Mouse (Mus musculus) regulatory T cell (primary cell): ENCODE measurements around the gene Klk1b9.
"Not testable (repeated sequence)": the region's sequence is repeated elsewhere in the genome, so short reads cannot be mapped to it uniquely, and the experiment has no call there.

ENCODE experiments used
- in situ Hi-C: fragments of 300-600 bp; cut with MboI, MseI; formaldehyde crosslinking; loops from one replicate; pipeline ENCODE4 v1.15.1; 2025; ENCODE audit warnings: high pct_unique_total_duplicates

Klk1b9 gene

DNA sequence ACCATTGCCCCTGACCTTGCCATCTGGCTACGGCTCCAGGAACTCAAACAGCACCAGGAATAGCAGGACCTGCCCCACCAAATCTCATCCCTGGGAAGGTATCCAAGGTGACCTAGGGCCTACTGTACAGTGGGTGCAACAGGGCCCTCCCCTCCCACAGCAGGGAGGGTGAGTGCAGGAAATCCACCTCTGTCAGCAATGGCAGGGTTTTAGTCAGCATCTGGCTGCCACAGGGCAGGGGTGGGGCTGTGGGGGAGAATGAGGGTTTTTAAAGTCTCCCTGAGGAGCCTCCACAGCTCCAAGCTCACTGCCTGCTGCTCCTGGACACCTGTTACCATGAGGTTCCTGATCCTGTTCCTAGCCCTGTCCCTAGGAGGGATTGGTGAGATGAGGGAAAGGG is at the start of gene Klk1b9:
TSS of gene Klk1b9 (plus strand) at position 301 of the 400 bp plus-strand sequence.
- in situ Hi-C loops, result not testable (repeated sequence)

DNA sequence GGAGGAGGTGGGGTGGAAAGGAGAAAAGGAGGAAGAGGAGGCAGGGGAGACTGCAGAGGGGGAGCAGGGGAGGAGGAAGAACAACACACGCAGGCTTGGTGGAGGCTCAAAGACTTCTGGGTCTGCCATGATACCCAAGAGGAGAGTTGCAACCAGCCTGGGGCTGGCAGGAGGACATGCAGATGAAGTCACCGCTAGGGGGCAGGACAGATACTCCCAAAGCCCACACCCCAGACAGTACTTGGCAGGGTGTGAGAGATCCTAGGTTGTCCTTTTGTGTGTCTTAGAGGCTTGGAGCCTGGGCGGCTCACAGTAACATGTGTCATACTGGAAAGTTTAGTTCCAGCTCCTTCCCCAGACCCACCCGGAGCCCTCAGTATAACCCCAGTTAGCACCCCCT is 47.3 kb upstream of the Klk1b9 start:
- in situ Hi-C loops, result no loop called here

DNA sequence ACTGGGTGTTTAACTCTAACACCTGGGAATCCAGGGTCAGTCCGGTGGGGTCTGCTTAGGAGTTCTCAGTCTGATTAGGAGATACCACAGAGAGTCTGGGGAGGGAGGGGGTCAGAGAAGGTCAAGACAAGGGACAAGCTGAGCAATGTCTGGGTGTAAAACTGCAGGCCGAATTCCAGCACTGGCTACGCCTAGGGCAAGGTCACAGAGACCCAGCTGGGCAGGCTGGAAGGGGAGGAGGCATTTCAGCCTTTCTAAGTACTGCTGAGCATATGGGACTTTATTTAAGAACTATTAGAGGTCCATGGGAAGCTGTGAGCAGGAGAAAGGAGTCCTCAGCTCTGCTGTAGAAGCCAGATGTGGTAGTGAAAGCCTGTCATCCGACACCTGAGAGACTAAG is 43.5 kb upstream of the Klk1b9 start:
- in situ Hi-C loops, result loop anchor here (5.0 kb wide), 1 partner anchor 75 kb away; no protein-coding TSS in a partner anchor

DNA sequence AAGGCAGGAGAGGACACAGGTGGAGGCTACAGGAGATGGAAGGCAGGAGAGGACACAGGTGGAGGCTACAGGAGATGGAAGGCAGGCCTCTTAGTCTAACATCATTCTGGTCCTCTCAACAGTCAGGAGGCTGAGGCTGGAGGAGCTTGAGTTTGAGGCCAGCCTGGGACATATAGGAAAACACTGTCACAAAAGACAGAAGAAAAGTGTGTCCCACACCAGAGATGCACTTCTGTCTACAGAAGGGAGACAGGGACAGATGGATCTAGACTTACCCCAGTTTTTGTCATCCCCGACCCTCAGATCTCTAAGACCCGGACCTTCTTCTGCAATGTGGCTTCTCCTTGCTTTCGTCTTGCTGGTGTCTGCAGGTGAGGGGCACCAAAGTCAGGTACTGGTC is 42.4 kb upstream of the Klk1b9 start, which contains the start of gene Klk15:
TSS of gene Klk15 (plus strand) at position 301 of the 400 bp plus-strand sequence.
- in situ Hi-C loops, result loop anchor here (5.0 kb wide), 1 partner anchor 74 kb away; no protein-coding TSS in a partner anchor

DNA sequence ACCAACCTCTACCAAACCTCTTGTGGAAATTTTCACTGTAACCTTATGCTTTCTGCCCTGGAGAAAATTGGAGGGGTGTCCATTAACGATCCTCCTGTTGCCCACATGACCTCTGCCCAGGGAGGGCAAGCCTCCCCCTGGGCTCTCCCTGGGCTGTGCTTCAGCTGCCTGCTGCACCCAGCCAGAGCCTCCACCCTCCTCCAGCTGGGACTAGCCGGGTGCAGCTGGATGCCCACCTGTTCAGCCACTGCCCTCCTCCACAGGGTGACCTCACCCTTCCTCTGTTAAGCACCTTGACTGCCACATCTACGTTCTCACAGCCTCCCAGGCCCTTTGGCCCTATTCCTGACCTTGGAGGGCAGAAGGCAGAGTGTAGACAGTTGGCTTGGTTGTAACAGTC is 41.1 kb upstream of the Klk1b9 start:
- in situ Hi-C loops, result loop anchor here (5.0 kb wide), 1 partner anchor 73 kb away; no protein-coding TSS in a partner anchor

DNA sequence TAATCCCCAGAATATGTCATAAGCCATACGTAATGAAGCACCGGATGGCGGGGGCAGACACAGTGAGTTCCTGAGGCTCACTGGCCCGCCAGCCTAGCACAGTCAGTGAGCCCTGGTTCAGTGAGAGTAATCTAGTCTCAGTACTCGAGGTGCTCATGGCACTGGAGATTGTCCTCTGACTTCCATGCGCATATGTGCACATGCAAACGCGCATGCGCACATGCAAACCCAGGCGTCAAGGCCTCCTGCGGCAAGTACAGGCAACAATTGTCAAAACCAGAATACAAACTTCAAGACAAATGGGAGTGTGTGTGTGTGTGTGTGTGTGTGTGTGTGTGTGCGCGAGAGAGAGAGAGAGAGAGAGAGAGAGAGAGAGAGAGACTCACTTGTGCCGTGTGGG is 39.3 kb upstream of the Klk1b9 start:
- in situ Hi-C loops, result no loop called here

DNA sequence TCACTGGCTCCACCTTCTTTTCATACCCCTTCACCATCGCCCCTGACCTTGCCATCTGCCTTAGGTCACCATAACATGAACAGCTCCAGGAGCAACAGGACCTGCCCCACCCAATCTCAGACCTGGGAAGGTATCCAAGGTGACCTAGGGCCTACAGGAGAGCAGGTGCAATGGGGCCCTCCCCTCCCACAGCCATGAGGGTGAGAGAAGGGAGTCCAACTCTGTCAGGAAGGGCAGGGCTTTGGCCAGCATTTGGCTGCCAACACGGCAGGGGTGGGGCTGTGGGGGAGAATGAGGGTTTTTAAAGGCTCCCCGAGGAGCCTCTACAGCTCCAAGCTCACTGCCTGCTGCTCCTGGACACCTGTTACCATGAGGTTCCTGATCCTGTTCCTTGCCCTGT is 33.6 kb upstream of the Klk1b9 start:
- in situ Hi-C loops, result not testable (repeated sequence)

DNA sequence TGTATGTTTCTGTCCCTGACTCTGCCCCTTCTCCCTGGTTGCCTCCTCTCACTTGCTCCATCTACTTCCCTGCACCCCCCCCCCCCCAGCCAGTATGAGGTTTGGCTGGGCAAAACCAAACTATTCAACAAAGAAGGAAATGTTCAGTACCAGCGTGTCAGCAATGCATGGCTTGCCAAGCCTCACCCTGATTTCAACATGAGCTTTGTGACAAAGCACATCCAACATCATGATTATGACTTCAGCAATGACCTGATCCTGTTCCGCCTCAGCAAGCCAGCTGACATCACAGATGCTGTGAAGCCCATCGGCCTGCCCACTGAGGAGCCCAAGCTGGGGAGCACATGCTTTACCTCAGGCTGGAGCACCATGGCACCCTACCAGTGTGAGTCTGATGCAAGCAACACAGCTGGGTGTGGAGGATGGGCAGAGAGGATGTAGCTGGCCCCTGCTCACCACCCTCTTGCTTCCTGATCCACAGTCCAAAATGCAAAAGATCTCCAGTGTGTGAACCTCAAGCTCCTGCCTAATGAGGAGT is 31.1 kb upstream of the Klk1b9 start:
- in situ Hi-C loops, result no loop called here

DNA sequence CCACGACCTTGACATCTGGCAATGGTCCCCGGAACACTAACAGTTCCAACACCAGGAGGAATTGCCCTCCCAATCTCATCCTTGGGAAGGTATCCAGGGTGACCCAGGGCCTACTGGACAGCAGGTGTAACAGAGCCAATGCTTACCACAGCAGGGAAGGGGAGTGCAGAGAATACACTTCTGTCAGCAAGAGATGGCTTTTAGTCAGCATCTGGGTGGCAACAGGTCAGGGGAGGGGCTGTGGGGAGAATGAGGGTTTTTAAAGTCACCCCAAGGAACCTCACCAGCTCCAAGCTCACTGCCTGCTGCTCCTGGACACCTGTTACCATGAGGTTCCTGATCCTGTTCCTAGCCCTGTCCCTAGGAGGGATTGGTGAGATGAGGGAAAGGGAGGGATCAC is 25.5 kb upstream of the Klk1b9 start, which contains the start of gene Klk1b8:
TSS of gene Klk1b8 (plus strand) at position 301 of the 400 bp plus-strand sequence.
- in situ Hi-C loops, result no loop called here

DNA sequence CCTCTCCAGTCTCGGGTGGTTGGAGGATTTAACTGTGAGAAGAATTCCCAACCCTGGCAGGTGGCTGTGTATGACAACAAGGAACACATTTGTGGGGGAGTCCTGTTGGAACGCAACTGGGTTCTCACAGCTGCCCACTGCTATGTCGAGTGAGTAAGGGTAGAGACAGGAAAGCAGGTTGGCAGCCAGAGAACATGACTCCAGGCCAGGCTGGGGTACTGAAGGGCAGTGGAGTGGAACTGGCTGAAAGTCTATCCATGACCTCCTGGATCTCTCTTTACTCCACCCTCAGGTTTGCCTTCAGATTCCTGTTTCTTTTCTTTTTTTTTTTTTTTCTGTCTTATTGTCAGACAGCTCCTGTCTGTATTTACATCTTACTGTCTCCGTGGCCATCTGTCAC is 23.2 kb upstream of the Klk1b9 start:
- in situ Hi-C loops, result no loop called here

DNA sequence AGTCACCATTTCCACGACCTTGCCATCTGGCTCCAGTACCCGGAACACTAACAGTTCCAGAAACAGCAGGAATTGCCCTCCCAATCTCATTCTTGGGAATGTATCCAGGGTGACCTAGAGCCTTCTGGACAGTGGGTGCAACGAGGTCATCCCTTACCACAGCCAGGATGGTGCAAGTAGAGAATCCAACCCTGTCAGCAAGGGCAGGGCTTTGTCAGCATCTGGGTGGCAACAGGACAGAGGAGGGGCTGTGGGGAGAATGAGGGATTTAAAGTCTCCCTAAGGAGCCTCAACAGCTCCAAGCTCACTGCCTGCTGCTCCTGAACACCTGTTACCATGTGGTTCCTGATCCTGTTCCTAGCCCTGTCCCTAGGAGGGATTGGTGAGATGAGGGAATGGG is 9.4 kb upstream of the Klk1b9 start, which contains the start of gene Klk1b1:
TSS of gene Klk1b1 (plus strand) at position 301 of the 400 bp plus-strand sequence.
- in situ Hi-C loops, result no loop called here

DNA sequence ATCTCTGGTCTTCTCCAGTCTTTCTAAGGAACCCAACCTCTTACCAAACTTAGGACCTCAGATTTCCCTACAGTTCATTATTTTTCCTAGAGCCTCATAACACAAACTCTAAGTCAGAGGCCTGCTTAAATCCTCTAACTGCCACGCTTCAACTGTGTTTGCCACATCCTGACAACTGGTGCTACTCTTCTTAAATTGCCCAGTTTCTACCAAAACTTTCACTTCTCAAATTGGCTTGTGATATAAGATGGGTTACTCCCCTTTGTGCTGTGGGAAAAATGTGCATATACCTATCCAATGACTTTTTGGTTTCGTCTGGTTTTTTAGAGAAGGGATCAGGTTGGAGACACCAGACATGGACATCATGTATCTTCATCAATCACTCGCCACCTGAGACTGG is 8.8 kb upstream of the Klk1b9 start:
- in situ Hi-C loops, result no loop called here

DNA sequence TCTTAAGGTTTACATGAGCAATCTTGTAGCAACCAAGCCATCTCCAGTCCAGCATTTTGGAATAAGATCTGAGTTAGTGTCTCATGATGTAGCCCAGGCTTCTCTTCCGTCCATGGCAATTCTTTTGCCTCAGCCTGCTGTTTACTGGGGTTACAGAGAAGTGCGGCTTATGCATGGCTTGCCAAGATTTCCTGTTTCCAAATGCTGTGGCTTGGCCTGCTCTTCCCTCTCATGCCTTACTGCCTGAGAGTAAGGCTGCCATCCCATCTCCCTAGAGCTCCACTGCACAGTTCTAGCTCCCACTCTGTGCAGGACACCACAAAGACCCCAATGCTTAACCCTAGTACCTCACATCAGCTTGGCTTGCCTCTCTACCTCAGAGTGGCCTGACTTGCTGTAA is 8.2 kb upstream of the Klk1b9 start:
- in situ Hi-C loops, result no loop called here

DNA sequence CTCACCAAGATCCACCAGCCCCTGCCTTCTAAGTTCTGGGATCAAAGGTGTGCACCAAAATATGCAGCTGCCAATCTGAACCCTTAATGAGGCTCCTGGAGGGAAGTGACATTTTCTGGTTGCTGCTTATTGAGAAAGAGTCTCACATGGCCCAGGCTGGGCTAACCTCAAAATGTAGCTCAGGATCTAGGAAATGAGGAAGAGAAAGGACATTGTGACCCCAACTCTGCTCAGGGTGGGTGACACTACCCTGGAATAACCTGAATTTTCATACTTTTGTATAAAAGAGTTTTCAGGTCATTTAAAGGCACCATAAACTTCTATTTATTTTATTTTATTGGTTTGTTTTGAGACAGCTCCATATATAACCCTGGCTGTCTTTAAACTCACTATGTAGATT is 9.8 kb downstream of the Klk1b9 start:
- in situ Hi-C loops, result no loop called here

DNA sequence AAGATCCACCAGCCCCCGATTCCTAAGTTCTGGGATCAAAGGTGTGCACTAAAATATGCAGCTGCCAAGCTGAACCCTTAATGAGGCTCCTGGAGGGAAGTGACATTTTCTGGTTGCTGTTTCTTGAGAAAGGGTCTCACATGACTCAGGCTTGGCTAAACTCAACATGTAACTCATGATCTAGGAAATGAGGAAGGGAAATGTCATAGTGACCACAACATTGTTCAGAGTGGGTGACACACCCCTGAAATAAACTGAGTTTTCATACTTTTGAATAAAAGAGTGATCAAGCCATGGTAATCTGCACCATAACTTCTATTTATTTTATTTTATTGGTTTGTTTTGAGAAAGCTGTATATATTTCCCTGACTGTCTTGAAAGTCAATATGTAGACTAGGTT is 19.0 kb downstream of the Klk1b9 start:
- in situ Hi-C loops, result not testable (repeated sequence)

DNA sequence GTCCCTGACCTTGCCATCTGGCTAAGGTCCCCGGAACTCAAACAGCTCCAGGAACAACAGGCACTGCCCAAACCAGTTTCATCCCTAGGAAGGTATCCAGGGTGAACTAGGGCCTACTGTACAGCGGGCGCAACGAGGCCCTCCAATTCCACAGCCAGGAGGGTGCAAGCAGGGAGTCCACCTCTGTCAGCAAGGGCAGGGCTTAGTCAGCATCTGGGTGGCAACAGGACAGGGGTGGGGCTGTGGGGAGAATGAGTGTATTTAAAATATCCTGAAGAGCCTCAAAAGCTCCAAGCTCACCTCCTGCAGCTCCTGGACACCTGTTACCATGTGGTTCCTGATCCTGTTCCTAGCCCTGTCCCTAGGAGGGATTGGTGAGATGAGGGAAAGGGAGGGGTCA is 19.7 kb downstream of the Klk1b9 start, which contains the start of gene Klk1b11:
TSS of gene Klk1b11 (plus strand) at position 301 of the 400 bp plus-strand sequence.
- in situ Hi-C loops, result not testable (repeated sequence)

DNA sequence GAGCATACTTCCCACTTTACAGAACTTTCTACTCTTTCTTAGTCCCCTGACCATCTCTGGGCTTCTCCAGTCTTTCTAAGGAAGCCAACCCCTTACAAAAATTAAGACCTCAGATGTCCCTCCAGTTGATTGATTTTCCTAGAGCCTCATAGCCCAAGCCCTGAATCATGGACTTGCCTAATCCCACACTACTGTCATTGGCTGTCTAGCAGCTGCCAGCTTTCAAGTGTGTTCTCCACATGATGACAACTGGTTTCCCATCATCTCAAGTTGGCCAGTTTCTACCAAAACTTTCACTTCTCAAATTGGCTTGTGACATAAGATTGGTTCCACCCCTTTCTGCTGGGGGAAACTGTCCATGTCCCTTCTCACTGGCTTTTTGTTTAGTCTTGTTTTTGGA is 29.0 kb downstream of the Klk1b9 start:
- in situ Hi-C loops, result loop anchor here (5.0 kb wide), 1 partner anchor 73 kb away; the partner anchor contains the start of gene Klk15

DNA sequence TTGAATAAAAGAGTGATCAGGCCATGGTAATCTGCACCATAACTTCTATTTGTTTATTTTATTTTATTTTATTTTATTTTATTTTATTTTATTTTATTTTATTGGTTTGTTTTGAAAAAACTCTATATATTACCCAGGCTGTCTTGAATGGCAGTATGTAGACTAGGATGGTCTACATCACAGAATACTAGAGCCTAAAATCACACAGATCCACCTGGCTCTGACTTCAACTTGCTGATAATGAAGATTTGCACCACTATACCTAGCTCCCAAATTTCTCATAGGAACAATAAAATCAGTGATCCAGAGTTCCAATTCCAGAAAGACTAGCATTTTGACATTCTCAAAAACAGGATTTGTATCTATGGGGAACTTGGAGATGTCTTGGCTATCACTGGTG is 36.0 kb downstream of the Klk1b9 start, which contains the start of gene Klk1b26:
TSS of gene Klk1b26 (plus strand) at position 301 of the 400 bp plus-strand sequence.
- in situ Hi-C loops, result not testable (repeated sequence)

DNA sequence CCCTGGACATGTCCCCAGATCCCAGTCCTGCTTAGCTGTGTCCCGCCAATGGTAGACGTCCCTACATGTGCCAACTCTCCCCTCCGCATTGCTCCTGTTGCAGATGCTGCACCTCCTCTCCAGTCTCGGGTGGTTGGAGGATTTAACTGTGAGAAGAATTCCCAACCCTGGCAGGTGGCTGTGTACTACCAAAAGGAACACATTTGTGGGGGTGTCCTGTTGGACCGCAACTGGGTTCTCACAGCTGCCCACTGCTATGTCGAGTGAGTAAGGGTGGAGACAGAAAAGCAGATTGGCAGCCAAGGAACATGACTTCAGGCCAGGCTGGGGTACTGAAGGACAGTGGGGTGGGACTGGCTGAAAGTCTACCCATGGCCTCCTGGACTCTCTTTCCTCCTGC is 38.8 kb downstream of the Klk1b9 start:
- in situ Hi-C loops, result not testable (repeated sequence)

DNA sequence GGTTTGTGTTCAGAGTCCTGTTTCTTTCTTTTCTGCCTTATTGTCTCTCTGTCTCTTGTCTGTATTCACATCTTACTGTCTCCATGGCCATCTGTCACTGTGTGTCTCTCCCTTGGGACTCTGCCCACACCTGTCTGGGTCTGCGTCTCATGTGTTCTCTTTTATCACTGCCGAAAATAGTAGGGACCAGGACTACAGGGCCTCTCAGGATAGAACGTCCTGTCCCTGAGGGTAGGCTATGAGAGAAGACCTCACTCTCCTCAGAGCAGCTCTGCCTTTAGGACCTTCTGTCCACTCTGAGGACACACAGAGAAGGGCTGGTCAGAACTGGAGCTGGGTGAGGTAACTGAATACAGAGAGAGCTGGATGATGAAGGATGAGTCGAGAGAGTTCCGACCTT is 39.2 kb downstream of the Klk1b9 start:
- in situ Hi-C loops, result no loop called here
